Mouse (Mus musculus) ES-Bruce4 (cell line): ENCODE data around the gene Asic2.
A peak's percentile ranks its signal among the peaks of the same experiment; 100 is the strongest.

Experiments
- CTCF ChIP-seq: IDR thresholded peaks from one replicate; pipeline ENCODE4 v1.8.1; 2011; ENCODE audit warnings: low read depth, low read length
- POLR2A ChIP-seq: IDR thresholded peaks from one replicate; pipeline ENCODE4 v1.8.1; 2011; ENCODE audit warnings: low read length; ENCODE audit not compliant: insufficient read depth

- TF ChIP-seq CTCF = peak; percentile 100
- TF ChIP-seq POLR2A = no peak
Observed at GRCm38 (mm10) chr11:81996172-81996841, 28.1 kb upstream of the Asic2 start.
